Mouse (Mus musculus) cortical plate, adult 2 months (tissue): ENCODE data around the gene Nek2. TPM values are rescaled to one million over a fixed set of nuclear protein-coding genes. Genes with fewer than 3 reads are reported as not detected.

Source experiments
- H3K27ac ChIP-seq: fragments of 200-500 bp; 2 replicates; pipeline ENCODE4 v1.5.1; 2012; ENCODE audit warnings: low read length, control low read depth, inconsistent platforms; ENCODE audit not compliant: insufficient read depth
- H3K4me1 ChIP-seq: fragments of 200-500 bp; 2 replicates; pipeline ENCODE4 v1.6.1; 2011; ENCODE audit warnings: low read length; ENCODE audit not compliant: control insufficient read depth, insufficient read depth
- H3K4me3 ChIP-seq: fragments of 200-500 bp; 2 replicates; pipeline ENCODE4 v1.5.1; 2011; ENCODE audit warnings: mild to moderate bottlenecking, low read length, control low read depth; ENCODE audit not compliant: insufficient read depth
- CTCF ChIP-seq: fragments of 200-500 bp; IDR thresholded peaks from 2 replicates; pipeline ENCODE4 v1.5.1; 2011; ENCODE audit warnings: mild to moderate bottlenecking, control low read depth, low read length; ENCODE audit not compliant: insufficient read depth; ENCODE audit errors: extremely low read depth
- POLR2A ChIP-seq: fragments of 200-500 bp; IDR thresholded peaks from 2 replicates; pipeline ENCODE4 v1.6.1; 2011; ENCODE audit warnings: mild to moderate bottlenecking, low read length, control low read depth; ENCODE audit not compliant: insufficient read depth; ENCODE audit errors: extremely low read depth
- polyA plus RNA-seq: library from polyadenylated mRNA; depleted of rRNA; stranded (reverse); fragments of >200 nt; gene quantifications from 2 replicates; pipeline ENCODE4 v1.2.3, GENCODE M21; 2012; rRNA removed

Nek2 gene
- polyA plus RNA-seq, result 0.79 and 1.2 TPM in 2 replicates

DNA sequence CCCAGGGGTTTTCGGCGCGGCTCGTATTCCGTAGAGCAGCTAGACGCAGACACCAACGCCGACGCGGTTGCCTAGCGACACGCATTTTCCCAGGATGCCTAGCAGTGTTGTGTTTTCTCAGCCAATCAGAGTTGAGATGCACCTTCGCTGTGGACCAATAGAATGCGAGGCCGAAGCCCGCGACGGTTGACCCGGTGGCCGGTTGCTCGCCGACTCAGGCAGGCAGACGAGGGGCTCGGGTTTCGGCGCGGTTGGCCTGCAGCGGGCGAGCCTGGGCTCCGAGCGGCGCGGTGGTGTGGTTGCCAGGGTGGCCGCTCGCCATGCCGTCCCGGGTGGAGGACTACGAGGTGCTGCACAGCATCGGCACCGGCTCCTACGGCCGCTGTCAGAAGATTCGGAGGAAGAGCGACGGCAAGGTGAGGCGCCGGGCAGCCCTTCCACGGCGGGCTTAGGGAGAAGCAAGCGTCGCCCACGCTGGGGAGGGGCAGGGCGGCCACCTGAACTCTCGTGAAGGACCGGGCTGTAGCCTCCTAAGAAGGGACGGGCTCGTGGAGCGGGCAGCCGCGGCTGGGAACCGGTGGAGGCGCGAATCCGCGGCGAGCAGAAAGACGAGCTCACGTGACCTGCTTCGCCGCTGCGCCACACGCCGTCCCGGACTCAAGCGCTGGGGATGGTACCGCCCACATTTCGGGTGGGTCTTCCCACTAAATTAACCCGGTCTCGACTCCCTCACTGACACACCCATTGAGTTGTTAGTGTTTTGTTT lies at the start of gene Nek2:
TSS of gene Nek2 (plus strand) at position 119 of the 766 bp plus-strand sequence.
- H3K4me3 ChIP-seq, result peak within 1 kb of the TSS; percentile 43
- no peaks in the 10 kb centered on the region; the same call in 1 of the 2 replicates for H3K4me1 ChIP-seq
- TF ChIP-seq CTCF (no peak), POLR2A (no peak)
- no peak within 1 kb of the TSS for H3K27ac ChIP-seq

DNA sequence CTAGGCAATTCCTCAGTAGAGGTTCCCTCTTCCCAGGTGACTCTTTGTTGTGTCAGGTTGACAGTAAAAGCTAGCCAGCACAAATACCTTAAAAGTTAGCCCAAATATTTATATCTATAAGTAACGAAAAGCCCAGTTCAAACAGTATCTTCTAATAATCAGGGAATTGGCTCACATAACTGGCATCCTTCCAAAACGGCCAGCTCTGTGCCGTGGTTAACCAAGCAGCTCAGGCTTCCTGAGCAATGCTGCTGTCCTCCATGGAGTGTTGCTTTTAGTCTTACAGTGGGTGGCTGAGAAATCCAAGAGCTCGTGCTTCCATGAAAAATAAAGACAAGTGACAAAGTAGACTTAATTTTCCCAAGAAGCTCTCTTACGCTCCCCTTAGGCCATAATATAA lies 47.1 kb upstream of the Nek2 start:
- no peak for TF ChIP-seq POLR2A
- no peak for TF ChIP-seq CTCF
- no peak overlapping the region for H3K27ac ChIP-seq

DNA sequence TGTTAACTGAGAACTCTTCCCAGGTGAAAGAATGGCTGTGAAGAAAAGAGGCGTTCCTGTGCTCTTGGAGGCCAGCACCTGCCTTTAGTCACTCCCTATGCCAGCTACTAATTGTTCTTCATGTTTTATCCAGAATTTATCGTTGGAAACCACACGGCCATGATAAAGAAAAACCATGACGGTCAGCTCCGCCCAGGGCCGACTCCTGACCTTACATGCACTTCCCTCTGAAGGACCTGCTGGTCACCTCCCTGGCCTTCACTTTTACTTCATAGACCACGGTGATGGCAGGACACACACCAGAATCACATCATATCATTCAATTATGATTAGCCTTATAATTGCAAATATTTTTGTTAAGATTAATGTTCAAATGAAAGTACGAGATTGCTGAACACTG lies 46.1 kb upstream of the Nek2 start:
- H3K4me1 ChIP-seq, result no peaks in the 10 kb centered on the region
- no peak overlapping the region for H3K27ac ChIP-seq
- TF ChIP-seq CTCF (no peak), POLR2A (no peak)
- H3K4me3 ChIP-seq, result no peak overlapping the region

More for the DNA sequence above, 47.1 kb upstream of the Nek2 start:
- Histone ChIP-seq H3K4me3 (no peak overlapping the region), H3K4me1 (no peaks in the 10 kb centered on the region)

DNA sequence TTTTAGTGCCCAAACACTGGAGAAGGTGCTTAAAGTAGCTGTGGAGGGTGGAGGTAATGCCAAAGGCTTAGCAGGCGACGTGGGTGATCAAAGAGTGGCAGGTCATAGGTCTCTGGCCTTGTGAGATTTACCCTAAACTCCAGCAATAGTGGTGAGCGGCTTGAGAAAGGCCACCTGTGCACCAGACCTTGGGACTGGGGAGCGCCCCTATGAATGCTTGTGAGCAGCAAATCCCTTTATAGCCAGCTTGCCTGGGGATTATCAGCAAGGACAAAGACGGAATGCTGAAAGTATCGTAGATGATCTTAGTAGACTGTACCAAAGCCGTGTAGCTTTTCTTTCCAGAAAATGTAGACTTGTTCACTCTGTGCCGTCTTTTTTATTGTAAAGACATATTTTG lies 43.7 kb upstream of the Nek2 start:
- Histone ChIP-seq H3K4me3 (no peak overlapping the region), H3K27ac (no peak overlapping the region), H3K4me1 (no peaks in the 10 kb centered on the region)
- TF ChIP-seq CTCF, result no peak
- no peak for TF ChIP-seq POLR2A

DNA sequence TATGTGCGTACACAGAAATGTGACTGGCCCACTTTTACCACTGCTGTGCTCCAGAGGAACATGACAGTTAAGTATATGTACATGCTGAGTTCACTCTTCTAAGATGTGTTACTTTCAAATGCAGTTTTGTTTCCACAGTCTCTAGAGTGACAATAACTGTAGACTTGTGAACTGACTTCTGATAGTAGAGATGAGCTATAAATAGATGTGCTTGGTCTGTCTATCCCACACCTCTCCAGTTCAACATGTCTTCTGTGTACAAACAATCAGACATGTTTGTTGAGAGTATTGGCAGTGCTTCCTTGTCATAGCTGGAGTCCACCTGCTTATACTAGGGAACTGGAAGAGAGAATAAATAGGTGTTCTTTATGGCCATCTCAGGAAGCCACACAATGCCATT lies 40.8 kb upstream of the Nek2 start:
- TF ChIP-seq CTCF (no peak), POLR2A (no peak)
- peaks cover 2% of the 10 kb centered on the region for H3K4me1 ChIP-seq
- H3K4me3 ChIP-seq, result no peak overlapping the region
- no peak overlapping the region for H3K27ac ChIP-seq

DNA sequence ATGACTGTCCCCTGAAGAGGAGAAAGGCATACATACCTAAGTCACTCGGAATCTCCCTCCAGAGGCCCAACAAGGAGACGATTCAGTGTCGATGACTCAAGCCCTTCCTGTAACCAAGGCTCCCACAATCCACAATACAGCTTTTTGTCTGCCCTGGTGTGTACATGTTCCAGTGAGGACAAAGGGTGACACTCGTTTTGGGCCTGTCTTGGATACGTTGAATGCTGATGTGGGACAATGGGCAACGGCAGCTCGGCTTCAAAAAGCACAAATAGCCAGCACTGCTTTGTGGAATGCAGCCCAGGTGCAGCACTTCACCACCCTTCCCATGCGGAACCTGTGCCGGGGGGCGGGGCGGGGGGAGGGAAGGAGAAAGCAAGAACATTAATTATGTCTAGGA lies 36.1 kb upstream of the Nek2 start:
- H3K4me1 ChIP-seq, result peaks cover 2% of the 10 kb centered on the region
- H3K4me3 ChIP-seq, result no peak overlapping the region
- no peak for TF ChIP-seq POLR2A
- TF ChIP-seq CTCF, result no peak
- peak overlapping the region; percentile 55; the same call in 1 of the 2 replicates for H3K27ac ChIP-seq

DNA sequence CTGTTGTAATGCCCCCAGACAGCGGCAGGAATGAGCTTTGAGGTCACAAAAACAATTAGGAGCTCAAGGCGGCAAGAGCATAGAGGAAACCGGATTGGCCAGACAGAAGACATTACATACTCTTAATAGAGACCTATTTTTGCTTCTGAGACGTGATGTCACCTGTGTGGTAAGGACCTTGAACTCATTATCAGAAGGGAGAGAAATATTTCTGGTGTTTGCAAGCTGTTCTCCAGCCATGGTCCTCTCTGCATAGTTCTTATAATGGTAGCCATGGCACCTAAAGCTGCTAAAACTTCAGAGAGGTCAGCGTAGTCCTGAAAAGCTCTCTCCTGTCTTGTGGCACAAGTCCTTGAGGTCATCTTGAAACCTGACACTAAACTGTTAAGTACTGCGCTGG lies 35.0 kb upstream of the Nek2 start:
- Histone ChIP-seq H3K27ac (peak overlapping the region; percentile 55), H3K4me1 (peaks cover 2% of the 10 kb centered on the region), H3K4me3 (no peak overlapping the region)
- TF ChIP-seq CTCF, result no peak
- no peak for TF ChIP-seq POLR2A

DNA sequence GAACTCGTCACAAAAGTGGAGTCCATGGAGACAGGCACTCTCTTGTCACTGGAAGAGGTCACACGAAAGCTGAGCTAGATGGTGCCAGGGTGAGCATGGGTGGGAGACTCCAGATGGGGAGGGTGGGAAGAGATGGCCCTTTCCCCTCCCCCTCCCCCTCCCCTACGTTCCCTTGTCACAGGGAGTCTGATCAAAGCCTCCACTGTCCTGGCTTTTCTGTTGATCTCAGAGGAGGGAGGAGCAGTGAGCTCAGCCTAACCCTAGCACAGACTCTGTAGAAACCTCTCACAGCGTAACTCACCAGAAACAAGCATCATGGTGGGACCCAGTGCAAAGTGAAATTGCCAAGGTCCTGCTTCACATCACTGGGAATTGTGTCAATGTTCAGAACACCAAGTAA lies 33.9 kb upstream of the Nek2 start:
- Histone ChIP-seq H3K4me1 (peaks cover 2% of the 10 kb centered on the region), H3K4me3 (no peak overlapping the region), H3K27ac (peak overlapping the region; percentile 71)
- TF ChIP-seq CTCF, result no peak
- no peak for TF ChIP-seq POLR2A

DNA sequence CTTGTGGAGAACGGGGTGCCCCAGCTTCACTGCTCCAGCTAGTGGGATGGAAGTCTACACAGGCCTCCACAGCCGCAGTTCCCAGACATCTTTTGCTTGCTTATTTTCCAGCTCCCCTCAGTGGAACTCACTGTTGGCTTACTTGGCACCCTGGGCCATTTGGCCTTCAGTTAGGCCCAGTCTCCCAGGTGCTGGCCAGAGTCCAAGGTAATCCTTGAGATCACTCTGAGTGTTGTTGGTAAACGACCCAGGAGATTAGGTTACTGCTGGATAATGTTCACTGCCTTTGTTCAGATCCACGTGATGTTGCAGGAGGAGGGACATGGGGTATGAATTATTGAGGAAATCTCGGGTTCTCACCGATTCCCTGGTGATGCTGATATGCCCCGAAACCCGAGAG lies 28.3 kb upstream of the Nek2 start:
- no peak overlapping the region for H3K27ac ChIP-seq
- TF ChIP-seq CTCF, result no peak
- no peak for TF ChIP-seq POLR2A
- no peak overlapping the region for H3K4me3 ChIP-seq
- H3K4me1 ChIP-seq, result peaks cover 2% of the 10 kb centered on the region

DNA sequence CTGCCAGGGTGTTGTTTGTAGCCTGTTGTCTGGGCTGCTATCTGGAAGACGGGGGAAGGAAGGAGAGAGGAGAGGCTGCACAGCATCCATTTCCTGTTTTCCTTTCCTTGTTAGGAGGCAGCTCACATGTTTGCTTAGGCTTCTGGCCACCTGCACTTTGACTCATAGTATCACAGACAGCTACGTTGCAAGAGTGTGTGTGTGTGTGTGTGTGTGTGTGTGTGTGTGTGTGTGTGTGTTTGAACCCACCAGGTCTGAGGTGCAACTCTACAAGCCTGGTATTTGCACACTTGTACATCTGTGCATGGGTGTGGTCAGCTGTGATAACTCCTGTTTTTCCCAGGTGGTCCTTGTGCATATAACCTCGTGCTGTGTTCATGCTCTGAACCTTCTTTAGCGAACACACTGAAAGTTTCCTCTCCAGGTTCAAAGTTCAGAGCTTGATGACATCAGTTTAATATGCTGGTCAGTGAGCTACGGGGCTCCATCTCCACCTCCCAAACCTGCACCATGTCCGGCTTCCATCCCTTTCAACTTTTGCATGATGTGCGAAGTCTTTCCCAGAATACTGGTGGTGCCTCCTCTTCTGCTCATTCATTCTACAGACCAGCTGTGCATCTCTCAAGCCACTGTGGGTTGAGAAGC lies 27.2 kb upstream of the Nek2 start:
- H3K27ac ChIP-seq, result no peak overlapping the region
- TF ChIP-seq CTCF, result no peak
- no peak for TF ChIP-seq POLR2A

More for the DNA sequence above, 27.2 kb upstream of the Nek2 start:
- Histone ChIP-seq H3K4me1 (peaks cover 2% of the 10 kb centered on the region), H3K4me3 (no peak overlapping the region)
